Mouse (Mus musculus) liver, postnatal 0 days (tissue): Measurements from ENCODE around the gene Sugp1. TPM values are rescaled to one million over a fixed set of nuclear protein-coding genes. Genes with fewer than 3 reads are reported as not detected.
"Not testable (repeated sequence)": the region's sequence is repeated elsewhere in the genome, so short reads cannot be mapped to it uniquely, and the experiment has no call there.

ENCODE experiments used
- ATAC-seq: fragments of 200-750 bp; cut with Nextera tagmentation; 2 replicates; pipeline ENCODE4 v1.8.0; 2017; ENCODE audit warnings: mild to moderate bottlenecking, moderate library complexity
- DNase-seq: peaks from one replicate; pipeline ENCODE4 v3.0.0-alpha.2; 2016
- H3K27ac ChIP-seq: fragments of 300-500 bp; sonication (generic); 2 replicates; pipeline ENCODE4 v1.5.1; 2014; ENCODE audit warnings: antibody characterized with exemption, moderate library complexity, mild to moderate bottlenecking, low read depth
- H3K27me3 ChIP-seq: fragments of 300-500 bp; sonication (generic); 2 replicates; pipeline ENCODE4 v1.6.1; 2014; ENCODE audit warnings: low read length, control low read depth, mixed read lengths; ENCODE audit not compliant: insufficient read depth
- H3K36me3 ChIP-seq: fragments of 300-500 bp; sonication (generic); replicated peaks from 2 replicates; pipeline ENCODE4 v1.6.1; 2014; ENCODE audit warnings: mild to moderate bottlenecking, control low read depth, low read length, moderate library complexity, mixed read lengths; ENCODE audit not compliant: insufficient read depth
- H3K4me1 ChIP-seq: fragments of 300-500 bp; sonication (generic); 2 replicates; pipeline ENCODE4 v1.6.1; 2014; ENCODE audit warnings: antibody characterized with exemption, mild to moderate bottlenecking, control low read depth; ENCODE audit not compliant: insufficient read depth
- H3K4me2 ChIP-seq: fragments of 300-500 bp; sonication (generic); 2 replicates; pipeline ENCODE4 v1.6.1; 2014; ENCODE audit warnings: low read depth, mild to moderate bottlenecking, low read length, moderate library complexity, mixed read lengths
- H3K4me3 ChIP-seq: fragments of 300-500 bp; sonication (generic); 2 replicates; pipeline ENCODE4 v1.5.1; 2014; ENCODE audit warnings: low read depth, low read length
- H3K9ac ChIP-seq: fragments of 300-500 bp; sonication (generic); replicated peaks from 2 replicates; pipeline ENCODE4 v1.6.1; 2014; ENCODE audit warnings: mild to moderate bottlenecking, moderate library complexity
- H3K9me3 ChIP-seq: fragments of 300-500 bp; sonication (generic); 2 replicates; pipeline ENCODE4 v1.6.1; 2016; ENCODE audit warnings: mild to moderate bottlenecking, control low read depth, low read length, mixed read lengths
- CTCF ChIP-seq: sonication (generic); IDR thresholded peaks from 2 replicates; pipeline ENCODE4 v1.5.1; 2016; ENCODE audit warnings: antibody characterized with exemption, low read depth
- EP300 ChIP-seq: IDR thresholded peaks from 2 replicates; pipeline ENCODE4 v1.6.1; 2016; ENCODE audit warnings: antibody characterized with exemption, low read depth, mild to moderate bottlenecking
- WGBS: fragments of 180-500 bp; shearing (Covaris S2); extraction: QIAGEN DNeasy Blood & Tissue Kit; methylation state at CpG from one replicate; pipeline ENCODE4 v1.1.7; 2014; ENCODE audit not compliant: insufficient replicate concordance; 5-methylcytosine and 5-hydroxymethylcytosine counted together
- polyA plus RNA-seq: library from polyadenylated mRNA; unstranded; fragments of >200 nt; fragmentation: Nextera tagmentation; extraction: Ambion mirVana; gene quantifications from 2 replicates; pipeline ENCODE4 v1.2.1, GENCODE M21; 2015

The Sugp1 gene
- polyA plus RNA-seq, 1 experiment from 2014 or later = 11.7 TPM

- no peak overlapping the region for H3K4me3 ChIP-seq
- H3K4me1 ChIP-seq = no peaks in the 10 kb centered on the region
- 86% methylated on average over 1 of the region's 1 CpGs for WGBS
- peaks cover 70% of the 10 kb centered on the region for H3K36me3 ChIP-seq
- H3K4me2 ChIP-seq = no peak overlapping the region
- ATAC-seq (no peak), DNase-seq (no peak)
- no peak for TF ChIP-seq CTCF
- TF ChIP-seq EP300 = no peak
- H3K27ac ChIP-seq = no peak overlapping the region
- no peaks in the 10 kb centered on the region for H3K27me3 ChIP-seq
- no peaks in the 10 kb centered on the region for H3K9me3 ChIP-seq
- H3K9ac ChIP-seq = no peak overlapping the region
Observed at GRCm38 (mm10) chr8:70030255-70030654, 12.4 kb upstream of the Sugp1 start.

GRCm38 (mm10) chr8:70037994-70038393 is 4.6 kb upstream of the Sugp1 start:
- no peak overlapping the region for H3K9ac ChIP-seq
- TF ChIP-seq CTCF (no peak), EP300 (peak; percentile 54; the same call in 1 of the 2 replicates)
- H3K9me3 ChIP-seq = no peaks in the 10 kb centered on the region
- H3K4me3 ChIP-seq = no peak overlapping the region
- 58% methylated on average over 1 of the region's 1 CpGs for WGBS
- peak overlapping the region; percentile 44; the same call in 1 of the 2 replicates for H3K27ac ChIP-seq
- H3K27me3 ChIP-seq = no peaks in the 10 kb centered on the region
- H3K4me2 ChIP-seq = peak overlapping the region; percentile 34
- peaks cover 37% of the 10 kb centered on the region for H3K4me1 ChIP-seq
- ATAC-seq (no peak), DNase-seq (no peak)
- peaks cover 8% of the 10 kb centered on the region for H3K36me3 ChIP-seq

- WGBS = under 1% methylated on average over 45 of the region's 47 CpGs
- DNase-seq (peak; percentile 63), ATAC-seq (peak; percentile 48)
- peak overlapping the region; percentile 99 for H3K9ac ChIP-seq
- H3K4me1 ChIP-seq = peaks cover 48% of the 10 kb centered on the region
- no peaks in the 10 kb centered on the region for H3K9me3 ChIP-seq
- no peaks in the 10 kb centered on the region for H3K27me3 ChIP-seq
- H3K4me3 ChIP-seq = peak overlapping the region; percentile 98
- TF ChIP-seq CTCF (no peak), EP300 (no peak)
- peaks cover 3% of the 10 kb centered on the region; the same call in 1 of the 2 replicates for H3K36me3 ChIP-seq
- peak overlapping the region; percentile 77 for H3K27ac ChIP-seq
- peak overlapping the region; percentile 96 for H3K4me2 ChIP-seq
Observed at GRCm38 (mm10) chr8:70041885-70042546, 597 bp upstream of the Sugp1 start.

GRCm38 (mm10) chr8:70043996-70044395 is 1.4 kb downstream of the Sugp1 start:
- H3K9me3 ChIP-seq = no peaks in the 10 kb centered on the region
- H3K36me3 ChIP-seq = no peaks in the 10 kb centered on the region; the same call in 1 of the 2 replicates
- peak overlapping the region; percentile 96 for H3K4me2 ChIP-seq
- no peak overlapping the region for H3K27ac ChIP-seq
- TF ChIP-seq EP300 (no peak), CTCF (no peak)
- peak overlapping the region; percentile 99; the same call in 1 of the 2 replicates for H3K9ac ChIP-seq
- WGBS = 78% methylated on average over 5 of the region's 5 CpGs
- H3K4me3 ChIP-seq = peak overlapping the region; percentile 98; the same call in 1 of the 2 replicates
- DNase-seq (no peak), ATAC-seq (no peak)
- no peaks in the 10 kb centered on the region for H3K27me3 ChIP-seq
- peaks cover 35% of the 10 kb centered on the region for H3K4me1 ChIP-seq

- no peak overlapping the region for H3K4me3 ChIP-seq
Observed at GRCm38 (mm10) chr8:70049662-70050061, 7.0 kb downstream of the Sugp1 start.

GRCm38 (mm10) chr8:70050434-70050833 is 7.8 kb downstream of the Sugp1 start:
- not testable (repeated sequence) for H3K4me2 ChIP-seq, H3K9me3 ChIP-seq, H3K4me1 ChIP-seq, H3K27ac ChIP-seq, H3K9ac ChIP-seq, H3K4me3 ChIP-seq, ATAC-seq, H3K27me3 ChIP-seq, DNase-seq
- H3K36me3 ChIP-seq = peaks cover 23% of the 10 kb centered on the region
- TF ChIP-seq CTCF = peak; percentile 19; the same call in 1 of the 2 replicates
- 89% methylated on average over 5 of the region's 5 CpGs for WGBS

More at GRCm38 (mm10) chr8:70049662-70050061, 7.0 kb downstream of the Sugp1 start:
- no peak overlapping the region for H3K4me2 ChIP-seq
- H3K36me3 ChIP-seq = peaks cover 21% of the 10 kb centered on the region
- H3K4me1 ChIP-seq = peaks cover 2% of the 10 kb centered on the region; the same call in 1 of the 2 replicates
- H3K9ac ChIP-seq = no peak overlapping the region
- H3K27ac ChIP-seq = no peak overlapping the region
- ATAC-seq (peak; percentile 92), DNase-seq (no peak)
- no peaks in the 10 kb centered on the region for H3K9me3 ChIP-seq
- no peak for TF ChIP-seq EP300
- no peak for TF ChIP-seq CTCF
- no peaks in the 10 kb centered on the region for H3K27me3 ChIP-seq
